Mouse (Mus musculus): ENCODE measurements around the gene Sec63.

- TF ChIP-seq CTCF (conservative IDR thresholded peaks at IDR 0.05; ENCODE audit: low read length) (no peak), NANOG (IDR thresholded peaks at IDR 0.05; ENCODE audit: borderline replicate concordance, low read length) (no peak), POU5F1 (IDR thresholded peaks at IDR 0.05; ENCODE audit: borderline replicate concordance, low read length) (no peak)
Measured at GRCm38 (mm10) chr10:42863621-42864391, 102.5 kb downstream of the Sec63 start.

Data from E14TG2a.4 (cell line).